Mouse (Mus musculus) heart, adult 18-20 months (tissue): ENCODE measurements at regions not wholly inside any gene's neighbourhood (a gene's known extent, or its start where the extent isn't known, plus 50 kb on each side); places are given as distances from the start of the nearest gene placed in this dataset.
A peak's percentile ranks its signal among the peaks of the same experiment; 100 is the strongest.

Experiments
- DNase-seq, 2 experiments: peaks; one replicate each; pipeline ENCODE4 v3.0.0; 2021 to 2022; ENCODE audit warnings: mixed read lengths in 1 of 2

DNA sequence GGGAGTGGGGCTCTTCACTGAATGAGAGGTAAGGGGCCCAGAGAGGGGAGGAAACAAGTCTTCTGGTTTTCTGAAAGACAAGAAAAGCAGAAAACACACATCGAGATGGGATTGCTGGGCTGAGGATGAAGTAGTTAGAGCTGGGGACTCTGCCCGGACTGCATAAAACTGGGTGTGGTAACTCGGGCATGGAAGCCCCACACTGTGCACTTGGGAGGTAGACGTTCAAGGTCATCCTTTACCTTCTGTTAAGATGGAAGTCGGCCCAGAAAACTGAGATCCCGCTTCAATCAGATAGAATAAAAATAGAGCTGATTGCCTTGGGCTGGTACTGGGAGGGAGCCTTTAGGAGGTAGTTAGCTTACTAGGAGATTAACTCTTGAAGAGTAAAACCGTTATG lies 107.2 kb downstream of the Rassf10 start:
- DNase-seq = no peak

DNA sequence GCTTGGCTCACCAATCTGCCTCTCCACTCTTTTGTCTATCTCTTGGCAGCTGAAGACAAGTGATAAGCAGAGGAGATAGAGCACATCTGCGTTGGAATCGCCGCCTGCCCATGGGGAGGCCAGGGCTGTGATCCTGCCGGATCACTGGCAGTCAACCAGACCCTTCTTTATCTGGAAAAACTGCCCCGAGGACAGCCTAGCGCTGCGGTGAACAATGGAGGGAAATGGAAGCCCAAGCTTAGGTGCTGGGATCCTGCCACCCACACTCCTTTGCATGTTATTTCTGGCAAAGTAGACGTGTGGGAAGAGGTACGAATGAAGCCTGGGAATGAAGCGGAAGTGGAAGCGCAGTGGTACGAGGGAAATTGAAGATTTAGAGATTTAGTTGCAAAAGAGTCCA lies 112.8 kb downstream of the Rassf10 start:
- DNase-seq = peak; percentile 49 to 75

DNA sequence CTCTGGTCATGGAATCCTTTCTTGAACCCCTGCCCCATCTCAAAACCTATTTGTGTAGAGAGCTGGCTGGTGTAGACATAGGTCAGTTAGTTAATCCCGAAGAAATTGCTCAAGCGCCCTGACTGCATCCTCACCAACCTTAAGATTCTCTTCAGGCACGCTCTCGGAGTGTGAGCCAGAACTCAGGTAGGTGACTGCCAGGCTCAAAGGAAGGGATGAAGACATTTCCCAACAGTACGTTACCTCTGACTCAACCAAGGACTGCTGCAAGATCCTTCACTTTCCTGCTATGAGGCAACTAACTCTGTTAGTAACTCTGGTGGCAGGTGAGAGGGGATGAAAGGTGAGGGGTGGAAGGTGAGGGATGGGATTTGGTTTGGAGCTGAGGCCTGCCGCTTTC lies 114.5 kb downstream of the Rassf10 start:
- no peak for DNase-seq

DNA sequence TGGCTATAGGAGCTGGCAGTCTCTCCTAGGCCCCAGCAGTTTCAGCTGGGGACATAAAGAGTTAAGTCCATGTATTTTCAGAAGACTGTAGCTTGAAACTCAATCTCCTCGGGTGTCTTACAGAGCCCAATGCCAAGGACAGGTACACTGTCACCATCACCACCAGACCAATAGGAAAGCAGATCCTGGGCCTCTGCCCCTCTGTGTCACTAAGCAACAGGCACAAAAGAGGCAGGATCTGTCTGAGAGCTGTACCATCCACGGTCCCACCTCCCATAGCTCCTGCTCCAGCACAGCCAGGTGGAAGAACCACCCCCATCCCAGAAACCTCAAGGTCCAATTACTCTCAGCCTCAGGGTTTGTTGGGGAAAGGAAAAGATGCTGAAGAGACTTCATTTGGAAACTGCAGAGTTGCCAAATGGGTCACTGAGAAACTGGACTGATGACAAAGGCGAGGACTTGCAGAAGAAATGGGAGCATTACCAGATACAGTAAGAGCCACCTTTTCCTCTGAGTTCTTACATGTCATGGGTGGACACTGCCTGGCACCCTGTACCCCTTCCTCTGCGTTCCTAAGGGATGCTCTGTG lies 115.7 kb downstream of the Rassf10 start:
- DNase-seq = no peak

DNA sequence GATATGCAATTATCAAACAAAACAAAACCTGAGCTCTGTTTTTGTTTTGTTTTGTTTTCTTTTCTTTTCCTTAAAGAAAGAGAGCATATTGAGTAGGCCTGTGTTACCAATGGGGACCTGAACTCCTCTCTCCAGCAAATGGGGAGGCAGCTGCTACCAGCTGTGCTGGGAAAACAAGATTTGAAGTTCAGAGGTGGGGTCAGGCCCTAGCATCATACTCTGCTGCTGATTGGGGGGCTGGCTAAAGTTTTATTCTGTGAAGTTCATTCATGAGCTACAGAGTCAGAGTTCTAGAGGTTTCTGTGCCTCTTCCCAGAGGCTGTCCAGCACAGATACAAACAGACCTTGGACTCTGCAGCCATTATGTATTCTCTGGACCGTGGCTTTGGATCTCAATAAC lies 117.7 kb downstream of the Rassf10 start:
- no peak for DNase-seq

DNA sequence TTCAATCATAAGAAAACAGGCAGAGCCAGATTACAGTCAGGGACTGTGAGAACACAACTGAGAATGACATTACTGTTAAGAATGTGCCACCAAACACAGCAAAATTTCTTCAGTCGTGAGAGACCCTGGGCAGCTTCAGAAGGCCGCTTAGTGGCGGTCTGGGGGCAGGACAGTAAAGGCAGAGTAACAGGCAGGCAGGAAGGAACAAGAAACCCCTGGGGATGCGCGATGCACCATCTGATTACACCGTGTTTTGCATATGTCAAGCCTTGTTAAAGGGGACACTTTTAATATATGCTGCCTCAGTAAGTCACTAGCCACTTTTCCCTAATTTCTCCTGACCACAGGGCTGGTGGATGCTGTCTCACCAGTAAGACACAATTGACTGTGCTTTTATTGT lies 120.0 kb downstream of the Rassf10 start:
- no peak for DNase-seq

DNA sequence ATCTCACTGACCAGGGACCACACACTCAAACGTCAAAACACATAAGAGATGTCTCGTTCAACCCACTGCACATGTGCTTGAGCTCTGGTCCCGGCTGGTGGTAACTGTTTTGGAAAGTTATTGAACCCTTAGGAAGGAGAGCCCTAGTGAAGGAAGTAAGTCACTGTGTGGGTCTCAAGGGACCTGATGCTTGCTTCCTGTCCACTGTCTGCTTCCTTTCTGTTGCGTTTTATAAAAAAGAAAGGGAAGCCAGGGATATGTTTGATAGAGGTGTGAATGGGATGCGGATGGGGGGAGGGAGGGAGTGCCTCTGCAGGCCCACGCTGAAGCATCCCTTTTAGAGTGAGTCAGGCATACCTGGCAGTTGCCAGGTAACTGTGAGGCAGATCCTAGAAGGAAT lies 121.6 kb downstream of the Rassf10 start:
- DNase-seq = peak in 1 of 2 experiments; percentile 14

DNA sequence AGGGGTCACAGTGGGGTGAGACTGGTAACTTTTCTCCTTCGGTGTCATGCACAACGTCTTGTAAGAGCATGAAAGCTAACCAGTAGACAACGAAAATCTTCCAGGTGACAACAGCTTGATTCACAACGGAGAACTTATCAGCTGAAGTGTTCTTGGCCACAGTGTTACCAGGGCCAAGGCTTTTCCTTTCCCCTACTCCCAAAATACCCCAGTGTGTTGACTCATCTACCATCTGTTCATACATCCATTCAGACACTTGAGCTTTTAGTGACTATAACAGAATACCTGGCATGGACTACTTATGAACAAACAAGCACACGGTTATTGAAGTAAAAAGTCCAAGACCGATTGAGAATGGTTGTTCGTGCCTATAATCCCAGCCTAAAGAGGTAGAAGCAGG lies 122.5 kb downstream of the Rassf10 start:
- DNase-seq = no peak

DNA sequence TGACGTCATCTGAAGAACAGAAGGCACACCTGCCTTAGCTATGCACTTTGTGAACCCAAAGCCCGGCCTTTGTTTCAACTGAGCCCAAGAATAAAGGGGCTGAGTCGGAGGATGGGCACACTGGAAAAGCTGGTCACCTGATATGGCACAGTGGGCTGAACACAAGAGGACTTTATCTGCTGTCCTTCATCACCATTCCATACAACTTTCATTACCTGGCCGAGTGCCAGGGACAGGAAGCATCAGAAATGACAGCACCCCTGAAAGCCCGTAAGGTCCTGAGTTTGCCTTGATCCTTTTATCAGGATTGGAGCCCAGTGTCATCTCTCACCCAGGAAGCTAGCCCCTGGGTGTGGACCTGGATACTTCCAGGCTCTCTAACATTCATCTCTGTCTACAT lies 126.1 kb upstream of the Arntl start:
- no peak for DNase-seq

DNA sequence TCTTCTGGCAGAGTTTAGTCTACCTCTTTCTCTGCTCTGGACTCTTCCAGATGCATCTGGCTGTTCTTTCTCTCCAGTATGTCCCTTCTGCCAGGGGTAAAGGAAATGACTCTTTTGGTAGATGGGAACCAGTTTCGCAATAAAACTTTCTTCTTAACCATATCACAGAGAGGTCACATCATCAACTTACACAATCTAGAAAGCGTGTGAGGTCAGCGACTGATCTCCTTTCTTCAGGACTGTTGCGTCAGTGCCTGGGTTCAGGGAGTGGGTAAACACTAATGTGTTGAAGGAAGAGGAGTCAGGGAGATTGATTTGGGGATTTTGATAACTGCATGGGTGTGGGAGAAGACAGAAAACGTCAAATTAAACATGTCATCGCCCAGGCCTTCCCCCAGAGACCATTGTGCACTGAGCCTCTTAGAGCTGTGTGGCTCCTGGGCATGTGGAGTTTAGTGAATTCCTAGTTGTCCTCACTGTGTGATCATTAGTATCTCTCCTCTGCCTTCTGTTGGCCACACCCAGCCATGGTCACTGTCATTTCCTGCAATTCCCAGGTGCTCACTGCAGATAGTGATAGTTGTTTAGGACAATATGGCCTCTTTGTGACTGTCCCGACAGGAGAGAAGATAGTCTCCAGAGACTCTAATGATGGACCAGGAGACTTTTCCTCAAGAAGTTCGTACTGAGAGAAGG lies 122.2 kb upstream of the Arntl start:
- DNase-seq = no peak

DNA sequence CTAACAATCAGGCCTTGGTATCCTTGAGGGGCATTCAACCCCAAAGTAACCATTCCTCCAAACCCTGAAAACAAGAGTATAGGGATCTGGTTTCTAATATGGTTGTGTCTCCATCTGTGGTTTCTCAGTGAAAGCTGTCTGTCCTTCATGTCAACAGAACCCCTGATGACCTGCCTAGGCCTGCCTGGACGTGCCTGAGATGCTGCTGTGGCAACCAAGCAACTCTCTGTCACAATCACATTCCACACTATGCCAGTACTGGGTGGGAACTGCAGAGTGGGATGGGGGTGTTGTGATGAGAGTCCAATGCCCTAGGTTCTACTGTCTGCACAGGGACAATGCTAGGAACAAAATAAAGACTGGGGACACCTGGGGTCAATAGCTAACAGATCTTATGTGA lies 121.1 kb upstream of the Arntl start:
- DNase-seq = no peak

DNA sequence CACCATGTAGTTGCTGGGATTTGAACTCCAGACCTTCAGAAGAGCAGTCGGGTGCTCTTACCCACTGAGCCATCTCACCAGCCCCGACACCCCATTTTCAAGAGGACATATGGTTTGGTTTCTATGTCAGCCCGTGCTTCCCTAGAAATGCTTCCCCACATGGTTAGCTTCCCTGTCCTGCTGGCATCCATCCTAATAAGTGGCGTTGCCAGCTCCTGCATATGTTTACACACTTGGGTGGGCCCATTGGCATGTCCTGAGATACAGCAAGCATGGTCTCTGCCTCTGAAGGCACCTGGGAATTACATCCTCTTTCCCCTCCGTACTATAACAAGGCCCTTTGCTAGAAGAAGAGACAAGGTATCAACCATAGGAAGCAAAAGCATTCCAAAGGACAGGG lies 119.6 kb upstream of the Arntl start:
- no peak for DNase-seq

DNA sequence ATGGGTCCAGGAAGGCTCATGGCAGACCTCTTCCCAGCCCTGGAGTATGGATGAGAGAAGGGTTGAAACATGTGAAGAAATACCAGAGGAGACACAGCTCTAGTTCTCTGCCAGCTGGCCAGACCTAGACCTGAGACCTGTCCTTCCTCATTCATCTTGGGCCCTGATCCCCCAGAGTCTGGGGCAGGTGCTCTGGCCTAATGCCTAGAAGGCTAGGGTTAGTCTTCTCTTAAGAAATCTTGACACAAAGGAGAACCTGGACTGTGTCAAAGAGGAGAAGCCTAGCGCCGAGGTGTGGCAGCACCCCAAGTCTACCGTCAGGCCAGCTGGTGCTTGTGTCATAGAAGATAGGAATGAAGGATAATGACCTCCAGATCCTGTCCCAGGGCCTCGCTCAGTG lies 118.2 kb upstream of the Arntl start:
- DNase-seq = no peak

DNA sequence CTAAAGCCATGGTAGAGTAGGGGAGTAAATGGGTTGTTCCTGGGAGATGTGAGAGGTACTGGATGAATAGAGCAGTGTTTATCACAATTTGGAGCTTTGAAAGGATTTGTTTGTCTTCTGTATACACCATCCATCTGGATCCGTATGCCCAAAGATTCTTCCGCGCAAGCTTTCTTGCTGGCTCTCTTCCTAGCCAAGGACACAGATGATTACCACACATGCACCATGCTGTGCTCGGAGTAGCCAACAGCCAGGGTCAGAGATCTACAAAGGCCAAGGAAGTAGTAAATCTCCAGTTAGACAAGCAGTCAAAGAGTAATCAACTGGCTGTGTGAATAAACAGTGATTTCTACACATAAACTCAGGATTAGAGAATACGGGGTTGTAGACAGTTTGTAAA lies 113.3 kb upstream of the Arntl start:
- no peak for DNase-seq

DNA sequence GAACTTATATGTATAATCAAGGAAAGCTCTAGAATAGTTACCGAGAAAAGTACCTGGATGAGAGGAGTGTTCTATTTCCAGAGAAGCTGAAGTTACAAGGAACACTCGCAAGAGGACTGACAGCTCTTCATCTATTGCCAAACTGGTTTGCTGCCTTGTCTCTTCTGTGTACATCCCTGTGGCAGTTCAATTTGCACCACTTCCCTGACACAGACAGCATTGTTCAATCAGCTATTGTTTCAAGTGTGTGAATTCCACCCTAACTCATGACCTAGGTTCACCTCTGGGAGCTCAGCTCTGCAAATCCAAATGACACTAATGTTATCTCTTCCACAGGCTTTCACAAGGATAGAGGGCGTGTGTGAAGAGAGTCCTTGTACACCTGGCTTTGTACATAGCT lies 112.2 kb upstream of the Arntl start:
- no peak for DNase-seq

DNA sequence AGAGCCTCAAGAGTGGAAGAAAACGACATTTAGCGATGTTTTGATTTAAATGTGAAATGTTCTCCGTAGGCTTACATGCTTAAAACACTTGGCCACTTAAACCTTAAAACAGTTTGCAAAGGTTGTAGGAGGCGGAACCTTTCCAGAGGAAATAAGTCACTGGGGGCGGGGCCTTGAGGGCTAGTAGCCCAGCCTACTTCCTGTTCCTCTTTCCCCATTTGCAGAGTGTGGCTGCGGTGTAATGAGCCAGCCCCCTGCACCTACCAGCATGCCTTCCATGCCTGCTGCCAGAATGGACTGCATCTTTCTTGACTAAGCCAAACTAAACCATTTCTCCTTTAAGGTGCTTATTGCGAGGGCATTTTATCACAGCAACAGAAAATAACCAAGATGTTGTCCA lies 103.0 kb upstream of the Arntl start:
- DNase-seq = no peak

DNA sequence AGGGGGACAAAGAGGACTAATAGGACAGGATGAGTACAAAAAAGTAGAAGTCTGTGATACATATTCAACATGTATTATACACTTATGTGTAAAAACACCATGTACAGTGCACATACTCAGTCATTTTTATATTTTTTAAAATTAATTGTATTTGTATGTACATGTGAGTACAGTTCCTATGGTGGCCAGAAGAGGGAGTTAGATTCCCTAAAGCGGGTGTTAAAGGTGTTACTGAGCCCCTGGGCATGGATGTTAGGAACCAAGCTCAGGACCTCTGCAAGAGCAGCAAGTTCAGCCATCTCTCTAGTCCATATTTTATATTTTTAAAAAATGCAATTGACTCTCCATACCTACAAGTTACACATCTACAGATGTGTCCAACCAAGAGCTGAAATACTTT lies 101.9 kb upstream of the Arntl start:
- DNase-seq = no peak

DNA sequence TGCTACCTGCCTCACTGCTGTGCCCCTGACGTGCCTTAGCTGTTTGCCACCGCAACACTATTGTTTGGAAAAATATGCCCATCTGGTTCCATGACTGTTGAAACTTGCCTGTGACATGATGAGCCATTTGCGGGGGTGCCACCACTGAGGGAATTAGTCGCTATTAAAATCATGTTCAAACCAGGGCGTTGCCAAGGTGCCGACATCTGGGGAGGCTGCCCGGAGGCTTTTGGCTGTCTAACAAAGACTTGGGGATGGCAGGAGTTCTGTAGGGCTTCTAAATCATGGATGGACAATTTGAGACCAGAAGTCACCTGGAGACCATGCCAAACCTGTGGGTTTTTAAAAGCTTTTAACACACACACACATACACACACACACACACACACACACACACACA lies 100.5 kb upstream of the Arntl start:
- no peak for DNase-seq

DNA sequence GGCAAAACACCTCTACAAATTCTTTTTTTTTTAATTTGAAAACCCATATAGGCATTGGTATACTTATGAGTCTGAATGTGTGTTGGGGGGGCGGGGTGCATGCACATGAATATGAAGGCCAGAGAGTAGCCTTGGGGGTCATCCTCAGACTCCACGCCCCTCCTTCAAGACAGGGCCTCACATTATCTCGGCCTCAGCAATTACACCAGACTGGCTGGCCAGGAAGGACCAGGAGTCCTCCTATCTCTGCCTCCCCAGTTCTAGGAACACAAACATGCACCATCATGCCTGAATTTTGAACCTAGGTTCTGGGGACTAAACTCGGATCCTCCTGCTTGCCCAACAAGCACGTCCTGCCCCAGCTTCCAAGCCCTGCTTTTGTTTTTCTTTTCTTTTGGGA lies 99.3 kb upstream of the Arntl start:
- no peak for DNase-seq

DNA sequence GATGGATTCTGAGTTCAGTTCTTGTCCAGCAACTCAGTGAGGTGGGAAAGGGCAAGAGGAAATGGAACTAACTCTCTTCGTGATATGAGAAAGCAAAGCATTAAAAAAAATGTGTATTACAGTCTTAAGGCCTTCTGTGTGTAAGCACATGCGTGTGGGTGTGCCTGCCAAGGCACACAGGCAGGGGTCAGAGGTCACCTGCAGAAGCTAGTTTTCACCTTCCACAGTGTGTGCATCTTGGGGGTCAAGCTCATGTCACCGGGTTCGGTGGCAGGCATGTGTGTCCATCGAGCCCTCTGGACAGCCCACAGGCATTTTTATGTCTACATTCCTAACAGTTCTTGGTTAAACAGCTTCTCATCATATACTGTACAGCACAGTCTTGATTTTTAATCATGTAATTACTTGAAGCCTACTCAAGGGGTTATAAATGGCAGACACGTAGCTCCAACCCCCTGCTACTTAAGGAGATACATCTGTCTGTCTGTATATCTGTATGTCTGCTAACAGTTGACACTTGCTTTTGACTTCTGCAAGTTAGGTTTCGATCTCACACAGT lies 98.7 kb upstream of the Arntl start:
- DNase-seq = no peak

DNA sequence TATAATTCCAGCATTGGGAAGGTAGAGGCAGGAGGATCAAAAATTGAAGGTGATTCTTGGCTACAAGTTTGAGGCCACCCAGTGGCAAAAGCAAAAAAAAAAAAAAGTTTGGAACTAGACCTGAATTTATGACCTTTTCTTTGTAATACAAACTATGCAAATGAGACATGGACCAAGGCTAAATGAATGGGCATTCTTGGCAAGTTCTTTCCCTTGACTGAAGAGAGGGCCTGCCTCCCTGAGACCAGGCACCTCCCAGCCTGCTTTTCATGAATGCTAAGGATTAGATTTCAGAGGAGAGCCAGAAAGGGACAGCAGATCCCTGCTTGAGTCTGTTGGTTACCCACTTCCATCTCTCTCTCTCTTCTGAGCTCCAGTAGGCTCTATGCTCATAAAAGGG lies 97.8 kb upstream of the Arntl start:
- DNase-seq = no peak

DNA sequence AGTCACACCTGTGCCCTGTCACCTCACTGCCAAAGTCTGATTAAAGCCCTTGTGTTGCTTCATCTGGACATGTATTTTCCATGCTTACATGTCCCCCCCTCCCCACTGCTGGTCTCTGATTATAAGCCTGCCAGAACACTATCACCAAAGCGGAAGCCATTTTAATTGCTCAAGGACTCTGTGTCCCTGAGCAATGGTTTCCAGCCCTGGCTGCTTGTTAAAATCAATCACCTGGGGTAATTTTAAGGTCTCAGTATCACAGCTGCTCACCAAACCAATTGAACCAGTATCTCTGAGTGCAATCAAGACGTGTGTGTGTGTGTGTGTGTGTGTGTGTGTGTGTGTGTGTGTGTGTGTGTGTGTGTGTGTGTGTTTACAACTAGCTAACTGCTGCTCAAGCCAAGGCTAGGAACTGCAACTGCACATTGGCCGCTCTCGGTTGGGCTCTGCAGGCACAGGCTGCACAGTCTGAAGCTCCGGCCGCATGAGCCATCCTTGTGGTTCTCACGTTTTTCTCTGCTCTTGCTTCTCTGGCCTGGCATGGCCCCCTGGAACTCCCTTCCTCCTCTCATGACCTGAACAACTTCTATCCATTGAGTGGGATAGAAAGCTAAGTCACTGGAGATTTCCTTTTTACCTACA lies 96.3 kb upstream of the Arntl start:
- DNase-seq = no peak

DNA sequence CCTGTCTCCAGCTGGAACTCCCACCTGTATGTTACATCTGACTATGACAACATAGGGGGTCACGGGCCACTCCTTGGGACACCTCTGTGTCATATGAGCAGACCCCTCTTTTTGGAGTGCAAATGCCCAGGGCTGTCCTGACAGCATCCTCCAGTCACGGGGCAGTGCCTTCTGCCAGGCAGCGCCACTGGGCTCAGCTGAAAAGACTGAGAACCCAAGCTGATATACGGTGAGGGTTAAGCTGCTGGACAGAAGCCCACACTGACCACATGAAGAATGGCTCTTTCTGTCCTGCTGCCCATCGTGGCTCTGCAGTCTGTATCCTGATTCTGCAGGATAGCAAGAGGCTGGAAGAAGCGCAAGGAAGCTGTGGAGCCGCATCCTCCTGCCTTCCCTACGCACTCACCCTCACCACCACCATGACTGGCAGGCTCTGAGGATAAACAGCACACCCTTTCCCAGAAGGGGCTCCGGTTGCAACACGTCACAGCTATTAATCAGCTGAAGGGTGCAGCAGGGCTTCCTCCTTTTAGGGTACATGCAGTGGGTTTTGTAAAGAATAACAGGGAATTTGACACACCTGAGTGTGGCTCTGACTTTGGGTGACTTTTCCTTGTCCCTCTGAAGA lies 93.9 kb upstream of the Arntl start:
- no peak for DNase-seq
